23 mouse cellular contexts compared by ENCODE assay signal in the genomic region with DNA sequence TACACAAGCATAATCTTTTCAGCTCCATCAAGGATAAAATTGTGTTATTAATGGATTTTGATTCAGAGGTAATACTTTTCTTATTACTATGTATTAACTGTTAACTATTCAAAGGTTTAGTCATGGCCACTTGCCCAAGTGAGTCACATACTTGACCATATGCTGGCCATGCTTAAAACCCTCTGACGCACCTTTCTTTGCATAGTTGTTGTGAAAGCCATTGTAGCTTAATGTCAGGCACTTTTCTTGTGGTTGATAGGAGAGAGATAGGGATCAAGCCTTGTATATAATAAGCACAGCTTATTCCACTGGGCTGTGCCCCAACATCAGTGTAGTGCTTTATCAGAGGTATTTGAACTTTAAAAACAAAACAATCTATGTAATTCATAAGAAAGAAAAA.
A peak's percentile ranks its signal among the peaks of the same experiment; 100 is the strongest.
DNase-seq lines count a peak whose midpoint lies in the region; ATAC-seq lines count a peak whose summit lies in the region.
"Had no signal": no experiment of that assay in that cellular context is flagged by ENCODE, and none has a peak within 500 bp of the region (broad histone marks: within the 10 kb centered on the region; RNA-seq: fewer than 3 reads in every experiment).

No protein-coding gene starts in this region.

- no peak for ATAC-seq in midbrain, embryonic 11.5 days (ENCODE audit: low FRiP score)
- no peak for ATAC-seq in midbrain, embryonic 13.5 days
- ATAC-seq: activated CD4-positive, CD25-positive, alpha-beta regulatory T cell, adult 4 months; forebrain, embryonic 14.5 days; forebrain, embryonic 16.5 days; Patski had no signal

- no peak overlapping the region for H3K27ac ChIP-seq in midbrain, embryonic 11.5 days (ENCODE audit: low read depth, low read length)
- H3K27ac ChIP-seq in midbrain, embryonic 13.5 days: no peak overlapping the region
- H3K27ac ChIP-seq: embryonic facial prominence, embryonic 13.5 days; embryonic facial prominence, embryonic 15.5 days; forebrain, embryonic 10.5 days; forebrain, embryonic 12.5 days had no signal

- H3K4me1 ChIP-seq in midbrain, embryonic 11.5 days (ENCODE audit: control insufficient read depth, insufficient read depth, low read length): no peaks in the 10 kb centered on the region
- no peaks in the 10 kb centered on the region for H3K4me1 ChIP-seq in midbrain, embryonic 13.5 days (replicated peaks)
- H3K4me1 ChIP-seq: embryonic facial prominence, embryonic 13.5 days; embryonic facial prominence, embryonic 15.5 days; forebrain, embryonic 10.5 days; forebrain, embryonic 12.5 days had no signal

- WGBS in midbrain, embryonic 11.5 days: 83% methylated on average over 1 of the region's 1 CpGs
- WGBS in midbrain, embryonic 13.5 days: 88% methylated on average over 1 of the region's 1 CpGs

- H3K9me3 ChIP-seq in midbrain, embryonic 11.5 days (ENCODE audit: control insufficient read depth, low read length): no peaks in the 10 kb centered on the region
- H3K9me3 ChIP-seq in midbrain, embryonic 13.5 days: no peaks in the 10 kb centered on the region
- H3K9me3 ChIP-seq: embryonic facial prominence, embryonic 13.5 days; embryonic facial prominence, embryonic 15.5 days; forebrain, embryonic 10.5 days; forebrain, embryonic 12.5 days had no signal

- H3K27me3 ChIP-seq in midbrain, embryonic 11.5 days (ENCODE audit: control insufficient read depth, insufficient read depth, low read length): no peaks in the 10 kb centered on the region
- H3K27me3 ChIP-seq in midbrain, embryonic 13.5 days: no peaks in the 10 kb centered on the region
- H3K27me3 ChIP-seq: embryonic facial prominence, embryonic 13.5 days; embryonic facial prominence, embryonic 15.5 days; forebrain, embryonic 12.5 days; Patski had no signal

- no peaks in the 10 kb centered on the region for H3K36me3 ChIP-seq in midbrain, embryonic 11.5 days (ENCODE audit: control insufficient read depth, insufficient read depth, low read length)
- peaks cover 23% of the 10 kb centered on the region for H3K36me3 ChIP-seq in midbrain, embryonic 13.5 days

- H3K4me3 ChIP-seq in midbrain, embryonic 11.5 days (ENCODE audit: low read depth, low read length): no peak overlapping the region
- no peak overlapping the region for H3K4me3 ChIP-seq in midbrain, embryonic 13.5 days (replicated peaks)
- H3K4me3 ChIP-seq: embryonic facial prominence, embryonic 13.5 days; embryonic facial prominence, embryonic 15.5 days; erythroblast, embryonic 14.5 days; forebrain, embryonic 10.5 days; forebrain, embryonic 12.5 days had no signal

- peak; percentile 72 for DNase-seq in midbrain, embryonic 11.5 days (ENCODE audit: low spot score, missing footprints)
- peak; percentile 51 for DNase-seq in 416B (ENCODE audit: low read depth)
- no peak for DNase-seq in cerebellum, adult 11-12 months
- DNase-seq in right cerebral cortex, postnatal 14 days: no peak
- DNase-seq: adrenal gland, adult 8-10 months; adrenal gland, postnatal 14 days; adrenal gland, postnatal 36 days; cerebellum, adult 18-20 months; cerebellum, adult 8-10 months; cerebellum, adult 9-11 months; cerebellum, postnatal 14 days; cerebellum, postnatal 36 days; embryo, embryonic 11 days had no signal

- no peak overlapping the region for H3K4me2 ChIP-seq in midbrain, embryonic 11.5 days
- no peak overlapping the region for H3K4me2 ChIP-seq in midbrain, embryonic 13.5 days (replicated peaks)
- H3K4me2 ChIP-seq: embryonic facial prominence, embryonic 13.5 days; embryonic facial prominence, embryonic 15.5 days; forebrain, embryonic 12.5 days had no signal

- no peak overlapping the region for H3K9ac ChIP-seq in midbrain, embryonic 11.5 days (ENCODE audit: low read length)
- H3K9ac ChIP-seq in midbrain, embryonic 13.5 days (replicated peaks): no peak overlapping the region
- H3K9ac ChIP-seq: embryonic facial prominence, embryonic 13.5 days; embryonic facial prominence, embryonic 15.5 days; forebrain, embryonic 12.5 days had no signal

Comparison
In these comparisons a context has a peak if more than half of its experiments do, and no peak if none do; other contexts are left out.
1. DNase-seq: peak in midbrain, embryonic 11.5 days (single experiment) and 416B (single experiment); none in cerebellum, adult 11-12 months (single experiment) and right cerebral cortex, postnatal 14 days (single experiment).